Mouse (Mus musculus): ENCODE results near the gene Cabp4. TPM values are rescaled to one million over a fixed set of nuclear protein-coding genes. Genes with fewer than 3 reads are reported as not detected.

Gene Cabp4
- total RNA-seq, 2 experiments from 2014 or later: not detected

DNA sequence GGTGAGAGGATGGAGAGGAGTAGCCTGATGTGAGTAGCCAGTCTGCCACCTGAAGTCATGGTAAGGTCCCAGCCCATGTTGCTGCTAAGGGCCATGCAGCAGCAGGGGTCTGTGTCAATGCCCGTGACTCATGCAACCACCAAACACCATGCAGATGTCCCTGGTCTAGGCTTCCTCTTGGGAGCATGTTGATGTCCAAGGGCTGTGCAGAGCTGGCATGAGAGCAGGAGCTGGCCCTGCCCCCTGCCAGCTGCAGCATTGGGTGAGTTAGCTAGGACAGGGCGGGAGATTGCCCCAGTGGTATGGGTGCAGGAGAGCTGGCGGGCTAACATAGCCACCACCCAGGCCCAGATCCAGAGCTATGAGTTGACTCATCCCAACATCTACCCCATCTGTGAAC, 53.4 kb downstream of the Cabp4 start:
- TF ChIP-seq CTCF (IDR thresholded peaks at IDR 0.05): no peak
- intact Hi-C loops (cut with DNase I): no loop called here
- no peak overlapping the region for H3K27ac ChIP-seq
- H3K4me3 ChIP-seq: no peak overlapping the region
- DNase-seq: no peak

DNA sequence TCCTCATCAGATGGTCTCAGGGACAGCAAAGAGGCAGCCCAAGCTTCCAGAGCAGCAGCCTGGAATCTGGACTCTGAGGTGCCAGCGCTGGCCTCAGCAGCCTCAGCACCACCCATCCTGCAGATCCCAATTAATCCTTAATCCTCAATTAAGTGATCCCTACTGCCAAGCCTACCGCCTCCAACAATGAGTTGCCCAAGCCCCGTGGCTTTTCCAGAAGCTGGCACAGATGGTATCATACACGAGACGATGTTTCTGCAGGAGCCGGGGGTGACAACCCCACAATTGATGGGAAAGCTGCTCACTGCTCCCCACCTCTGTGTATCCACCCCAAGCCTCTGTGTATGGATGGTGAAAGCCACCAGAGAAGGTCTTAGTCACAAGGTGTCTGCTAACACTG, 54.7 kb downstream of the Cabp4 start:
- intact Hi-C loops (cut with DNase I): no loop called here
- no peak for DNase-seq
- Histone ChIP-seq H3K4me3 (no peak overlapping the region), H3K27ac (no peak overlapping the region)
- no peak for TF ChIP-seq CTCF (IDR thresholded peaks at IDR 0.05)

DNA sequence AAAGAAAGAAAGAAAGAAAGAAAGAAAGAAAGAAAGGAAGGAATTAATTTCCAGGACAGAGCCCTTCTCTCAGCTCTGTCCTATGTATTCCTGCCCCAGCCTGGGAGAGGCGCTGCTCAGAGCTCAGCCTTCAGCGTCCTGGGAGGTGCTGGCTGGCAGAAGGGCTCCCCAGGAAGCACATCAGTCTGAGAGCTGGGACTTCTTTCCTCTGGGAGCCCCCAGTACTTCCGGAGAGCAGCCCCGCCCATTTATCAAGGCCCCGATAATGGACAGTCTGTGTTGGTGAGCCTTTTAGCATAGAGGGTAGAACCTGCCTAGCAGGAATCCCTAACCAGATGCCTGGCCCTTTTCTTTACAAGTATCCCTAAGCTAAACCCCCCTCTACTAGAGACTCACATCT, 55.7 kb downstream of the Cabp4 start:
- intact Hi-C loops (cut with DNase I): no loop called here
- no peak overlapping the region for H3K4me3 ChIP-seq
- no peak for TF ChIP-seq CTCF (IDR thresholded peaks at IDR 0.05)
- no peak overlapping the region for H3K27ac ChIP-seq
- no peak for DNase-seq

DNA sequence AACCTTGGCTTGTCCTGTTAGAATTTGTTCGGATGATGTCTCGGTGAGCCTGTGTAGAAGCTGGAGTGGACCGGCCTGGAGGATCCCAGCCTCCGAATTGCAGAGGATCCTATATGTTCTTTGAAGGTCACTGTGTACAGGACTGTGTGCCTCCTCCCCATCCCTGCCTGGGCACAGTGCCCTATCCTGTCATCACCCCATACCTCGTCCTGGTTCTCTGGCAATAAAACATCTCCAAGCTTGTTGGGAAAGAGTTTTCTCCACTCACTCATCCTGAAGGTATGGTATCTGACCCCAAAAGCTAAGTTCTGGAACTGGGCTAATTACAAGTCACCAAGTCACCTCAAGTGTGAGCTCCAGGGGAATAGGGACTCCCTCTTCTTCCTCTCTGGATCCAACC, 56.7 kb downstream of the Cabp4 start:
- DNase-seq: no peak
- Histone ChIP-seq H3K27ac (no peak overlapping the region), H3K4me3 (no peak overlapping the region)
- intact Hi-C loops (cut with DNase I): no loop called here
- TF ChIP-seq CTCF (IDR thresholded peaks at IDR 0.05): no peak

DNA sequence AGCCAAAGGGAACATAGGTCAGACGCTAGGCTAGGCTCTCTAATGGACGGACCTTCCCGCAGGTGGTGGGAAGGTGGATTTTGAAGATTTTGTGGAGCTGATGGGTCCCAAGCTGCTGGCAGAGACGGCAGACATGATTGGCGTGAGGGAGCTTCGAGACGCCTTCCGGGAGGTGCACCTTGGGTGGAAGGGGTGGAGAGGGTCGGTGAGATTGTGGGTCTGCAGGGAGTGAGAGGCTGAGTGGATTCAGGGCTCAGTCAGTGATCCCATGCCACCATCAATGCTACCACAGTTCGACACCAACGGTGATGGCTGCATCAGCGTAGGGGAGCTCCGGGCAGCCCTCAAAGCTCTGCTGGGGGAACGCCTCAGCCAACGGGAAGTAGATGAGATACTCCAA, 57.7 kb downstream of the Cabp4 start:
- DNase-seq: no peak
- intact Hi-C loops (cut with DNase I): no loop called here
- Histone ChIP-seq H3K4me3 (no peak overlapping the region), H3K27ac (no peak overlapping the region)
- TF ChIP-seq CTCF (IDR thresholded peaks at IDR 0.05): no peak

Other genes with a start within 250 kb of the Cabp4 start
- gene Tcirg1, start 236.9 kb downstream of the Cabp4 start, total RNA-seq (2021): 1 to 10 TPM; 5.1 to 5.8 TPM
- gene Ndufs8, start 231.3 kb downstream of the Cabp4 start, total RNA-seq (2021): 100 to 1,000 TPM; 211 to 334 TPM
- gene Aldh3b1, start 214.2 kb downstream of the Cabp4 start, total RNA-seq (2021): under 1 TPM; 0.77 to 0.98 TPM
- gene Unc93b1, start 208.8 kb downstream of the Cabp4 start, total RNA-seq (2021): 1 to 10 TPM; 3.6 to 6.4 TPM
- gene Aldh3b3, start 185.4 kb downstream of the Cabp4 start, total RNA-seq (2021): not detected
- gene Aldh3b2, start 171.7 kb downstream of the Cabp4 start, total RNA-seq (2021): under 1 TPM; 0.11 to 0.15 TPM
- gene Acy3, start 157.5 kb downstream of the Cabp4 start, total RNA-seq (2021): 1 to 10 TPM; 1.7 to 2.6 TPM
- gene Tbx10, start 151.3 kb downstream of the Cabp4 start, total RNA-seq (2021): not detected
- 10 to 100 TPM; 19.2 to 31.9 TPM for gene Nudt8, start 143.5 kb downstream of the Cabp4 start, total RNA-seq (2021)
- under 1 TPM; 0.33 to 0.56 TPM for gene Gm49405, start 143.4 kb downstream of the Cabp4 start, total RNA-seq (2021)
- gene Doc2g, start 140.7 kb downstream of the Cabp4 start, total RNA-seq (2021): 1 to 10 TPM in 1 of 2 experiments, under 1 TPM in 1; 0.56 to 2.6 TPM
- 100 to 1,000 TPM; 399 to 553 TPM for gene Ndufv1, start 131.2 kb downstream of the Cabp4 start, total RNA-seq (2021)
- 100 to 1,000 TPM; 386 to 408 TPM for gene Gstp1, start 106.0 kb downstream of the Cabp4 start, total RNA-seq (2021)
- 100 to 1,000 TPM; 169 to 183 TPM for gene Gstp2, start 98.0 kb downstream of the Cabp4 start, total RNA-seq (2021)
- gene Gstp3, start 84.5 kb downstream of the Cabp4 start, total RNA-seq (2021): not detected
- gene Cabp2, start 62.5 kb downstream of the Cabp4 start, total RNA-seq (2021): not detected
- gene Cdk2ap2, start 46.9 kb downstream of the Cabp4 start, total RNA-seq (2021): 10 to 100 TPM; 17.9 to 22.4 TPM
- 1 to 10 TPM; 2.3 to 2.5 TPM for gene Pitpnm1, start 44.0 kb downstream of the Cabp4 start, total RNA-seq (2021)
- 10 to 100 TPM; 69.9 to 71.8 TPM for gene Aip, start 18.2 kb downstream of the Cabp4 start, total RNA-seq (2021)
- not detected for gene Gpr152, start 4.2 kb downstream of the Cabp4 start, total RNA-seq (2021)
- 10 to 100 TPM in 1 of 2 experiments, 1 to 10 TPM in 1; 9.8 to 14.7 TPM for gene Coro1b, start 4.6 kb upstream of the Cabp4 start, total RNA-seq (2021)
- under 1 TPM in 1 of 2 experiments, not detected in 1; 0.43 TPM for gene Ptprcap, start 9.6 kb upstream of the Cabp4 start, total RNA-seq (2021)
- gene Rps6kb2, start 19.3 kb upstream of the Cabp4 start, total RNA-seq (2021): 10 to 100 TPM; 24.8 to 27.8 TPM
- 10 to 100 TPM; 23.1 to 25.9 TPM for gene Carns1, start 31.4 kb upstream of the Cabp4 start, total RNA-seq (2021)
- gene Tbc1d10c, start 47.3 kb upstream of the Cabp4 start, total RNA-seq (2021): 1 to 10 TPM; 6.7 to 6.8 TPM
- gene Ppp1ca, start 48.0 kb upstream of the Cabp4 start, total RNA-seq (2021): 100 to 1,000 TPM; 201 to 214 TPM
- gene Rad9a, start 57.6 kb upstream of the Cabp4 start, total RNA-seq (2021): 1 to 10 TPM; 2.8 to 3.4 TPM
- under 1 TPM; 0.38 to 0.89 TPM for gene Clcf1, start 70.2 kb upstream of the Cabp4 start, total RNA-seq (2021)
- not detected for gene AC109138.7, start 70.3 kb upstream of the Cabp4 start, total RNA-seq (2021)
- 10 to 100 TPM; 13.6 to 16.4 TPM for gene Pold4, start 87.9 kb upstream of the Cabp4 start, total RNA-seq (2021)
- gene Ssh3, start 125.1 kb upstream of the Cabp4 start, total RNA-seq (2021): 1 to 10 TPM; 3.3 to 3.9 TPM
- under 1 TPM; 0.45 to 0.64 TPM for gene Ankrd13d, start 139.1 kb upstream of the Cabp4 start, total RNA-seq (2021)
- gene Grk2, start 162.2 kb upstream of the Cabp4 start, total RNA-seq (2021): 10 to 100 TPM; 56.6 to 61.2 TPM

Data from gastrocnemius, adult 2 months (tissue).